Mouse (Mus musculus) E14TG2a.4 (cell line): ENCODE measurements at regions not wholly inside any gene's neighbourhood (a gene's known extent, or its start where the extent isn't known, plus 50 kb on each side); places are given as distances from the start of the nearest gene placed in this dataset.

ENCODE experiments used
- H3K27me3 ChIP-seq: 2 replicates; pipeline ENCODE4 v1.6.1; 2014; ENCODE audit warnings: low read length, control low read depth; ENCODE audit not compliant: insufficient read depth
- H3K36me3 ChIP-seq: 2 replicates; pipeline ENCODE4 v1.6.1; 2014; ENCODE audit warnings: low read length, control low read depth; ENCODE audit not compliant: insufficient read depth
- H3K4me1 ChIP-seq: replicated peaks from 2 replicates; pipeline ENCODE4 v1.6.1; 2014; ENCODE audit warnings: low read depth, low read length, control low read depth
- H3K4me3 ChIP-seq: replicated peaks from 2 replicates; pipeline ENCODE4 v1.5.1; 2014; ENCODE audit warnings: mild to moderate bottlenecking, low read length
- H3K9me3 ChIP-seq: 2 replicates; pipeline ENCODE4 v1.6.1; 2014; ENCODE audit warnings: low read length, control low read depth
- CTCF ChIP-seq: conservative IDR thresholded peaks from 2 replicates; pipeline ENCODE4 v1.5.1; 2014; ENCODE audit warnings: low read length
- NANOG ChIP-seq: IDR thresholded peaks from 2 replicates; pipeline ENCODE4 v1.6.1; 2014; ENCODE audit warnings: borderline replicate concordance, low read length, mixed read lengths
- POU5F1 ChIP-seq: IDR thresholded peaks from 2 replicates; pipeline ENCODE4 v1.6.1; 2014; ENCODE audit warnings: low read length, borderline replicate concordance

DNA sequence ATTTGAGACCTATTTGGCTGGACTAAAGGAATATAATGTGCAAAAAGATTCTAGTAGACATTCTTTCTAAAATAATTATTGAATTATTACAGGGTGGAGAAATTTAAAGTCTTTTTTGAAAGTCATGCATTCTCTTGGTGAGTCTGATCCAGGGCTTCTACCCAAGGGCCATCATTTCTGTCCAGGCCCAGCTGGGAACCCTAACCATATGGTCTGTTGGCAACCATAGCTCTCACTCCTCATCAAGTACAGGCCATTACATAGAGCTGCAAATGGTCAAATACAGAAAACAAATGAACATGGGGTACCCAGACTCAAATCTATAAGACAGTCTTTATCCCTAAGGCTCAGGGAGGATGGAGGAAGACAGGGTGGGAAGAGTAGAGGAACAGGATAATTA, 158.4 kb downstream of the Ankrd50 start:
- Histone ChIP-seq H3K9me3 (no peaks in the 10 kb centered on the region), H3K4me1 (no peaks in the 10 kb centered on the region), H3K27me3 (no peaks in the 10 kb centered on the region), H3K36me3 (no peaks in the 10 kb centered on the region), H3K4me3 (no peak overlapping the region)
- TF ChIP-seq POU5F1 (no peak), CTCF (no peak), NANOG (no peak)

DNA sequence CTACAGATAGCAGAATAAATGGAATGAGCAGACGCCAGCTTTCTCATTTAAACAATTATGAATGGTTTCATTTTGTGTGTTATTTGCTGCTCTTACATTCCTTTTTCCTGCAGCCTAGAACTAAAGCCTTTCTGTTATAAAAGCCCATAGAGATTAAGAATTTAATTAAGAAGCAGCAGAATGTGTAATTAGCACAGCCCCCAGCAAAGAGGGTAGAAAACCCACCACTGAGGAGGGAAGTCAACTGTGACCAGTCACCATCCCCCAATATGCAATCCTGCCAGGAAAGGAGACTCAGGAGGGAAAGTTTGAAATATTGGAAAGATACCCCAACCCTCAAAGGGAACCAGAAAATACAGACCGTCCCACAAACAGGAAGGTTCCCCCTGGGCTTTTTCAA, 160.0 kb downstream of the Ankrd50 start:
- Histone ChIP-seq H3K36me3 (no peaks in the 10 kb centered on the region), H3K27me3 (no peaks in the 10 kb centered on the region), H3K4me3 (no peak overlapping the region), H3K9me3 (no peaks in the 10 kb centered on the region), H3K4me1 (no peaks in the 10 kb centered on the region)
- TF ChIP-seq NANOG = no peak
- no peak for TF ChIP-seq CTCF
- TF ChIP-seq POU5F1 = no peak

- H3K4me1 ChIP-seq = no peaks in the 10 kb centered on the region
- TF ChIP-seq CTCF = no peak
- TF ChIP-seq NANOG = no peak
- no peak for TF ChIP-seq POU5F1
- no peaks in the 10 kb centered on the region for H3K36me3 ChIP-seq
- no peaks in the 10 kb centered on the region for H3K9me3 ChIP-seq
- H3K27me3 ChIP-seq = no peaks in the 10 kb centered on the region
- no peak overlapping the region for H3K4me3 ChIP-seq
Measured at GRCm38 (mm10) chr3:38322426-38322825, 162.2 kb downstream of the Ankrd50 start.

DNA sequence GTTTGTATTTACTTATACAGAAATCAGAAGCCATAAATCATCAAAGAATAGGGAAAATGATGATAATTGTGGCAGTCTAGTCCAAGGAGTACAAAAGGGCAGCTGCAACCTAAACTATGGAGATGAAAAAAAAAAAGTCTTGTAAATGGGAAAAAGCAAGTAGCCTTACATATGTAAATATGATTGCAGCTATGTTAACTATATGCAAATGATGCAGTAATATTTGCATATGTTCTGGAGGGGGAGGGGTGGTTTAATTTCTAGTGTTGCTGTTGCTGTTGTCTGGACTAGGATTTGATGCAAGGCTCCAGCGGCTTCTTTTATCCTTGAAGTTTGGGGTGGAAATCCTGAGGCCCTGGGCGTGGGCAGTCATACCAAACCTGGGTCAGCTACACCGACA, 163.0 kb downstream of the Ankrd50 start:
- Histone ChIP-seq H3K36me3 (no peaks in the 10 kb centered on the region), H3K4me3 (no peak overlapping the region), H3K9me3 (no peaks in the 10 kb centered on the region), H3K4me1 (no peaks in the 10 kb centered on the region), H3K27me3 (no peaks in the 10 kb centered on the region)
- TF ChIP-seq POU5F1 (no peak), CTCF (no peak), NANOG (no peak)

- no peak for TF ChIP-seq NANOG
- no peak for TF ChIP-seq CTCF
- no peak for TF ChIP-seq POU5F1
- Histone ChIP-seq H3K4me3 (no peak overlapping the region), H3K36me3 (no peaks in the 10 kb centered on the region), H3K27me3 (no peaks in the 10 kb centered on the region), H3K9me3 (no peaks in the 10 kb centered on the region), H3K4me1 (no peaks in the 10 kb centered on the region)
Measured at GRCm38 (mm10) chr3:38320998-38321397, 163.6 kb downstream of the Ankrd50 start.

DNA sequence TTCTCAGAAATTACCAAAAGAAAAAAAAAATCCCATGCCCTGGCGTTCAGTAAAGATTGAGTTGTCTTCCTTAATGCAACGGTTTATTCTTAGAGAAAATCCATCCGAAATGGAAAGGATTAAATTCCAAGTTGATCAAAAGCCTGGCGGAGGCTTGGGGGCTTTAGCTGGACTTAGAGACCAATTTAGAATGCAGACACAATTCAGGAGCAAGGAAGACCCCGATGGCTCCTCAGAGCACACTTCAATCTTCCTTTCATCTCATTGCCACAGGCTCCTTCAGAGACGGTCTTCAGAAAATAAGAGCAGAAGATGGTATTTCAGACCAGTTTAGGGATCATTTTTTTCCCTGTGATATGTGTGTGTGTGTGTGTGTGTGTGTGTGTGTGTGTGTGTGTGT, 171.8 kb downstream of the Ankrd50 start:
- H3K27me3 ChIP-seq = no peaks in the 10 kb centered on the region
- H3K9me3 ChIP-seq = no peaks in the 10 kb centered on the region
- no peaks in the 10 kb centered on the region for H3K36me3 ChIP-seq
- TF ChIP-seq NANOG = no peak
- TF ChIP-seq CTCF = no peak
- no peak for TF ChIP-seq POU5F1
- no peak overlapping the region for H3K4me3 ChIP-seq
- no peaks in the 10 kb centered on the region for H3K4me1 ChIP-seq

GRCm38 (mm10) chr3:38312121-38312520, 172.5 kb downstream of the Ankrd50 start:
- Histone ChIP-seq H3K4me3 (no peak overlapping the region), H3K9me3 (no peaks in the 10 kb centered on the region), H3K27me3 (no peaks in the 10 kb centered on the region), H3K4me1 (no peaks in the 10 kb centered on the region), H3K36me3 (no peaks in the 10 kb centered on the region)
- TF ChIP-seq POU5F1 (no peak), NANOG (no peak), CTCF (no peak)

- no peaks in the 10 kb centered on the region for H3K27me3 ChIP-seq
- H3K4me1 ChIP-seq = peaks cover 11% of the 10 kb centered on the region
- H3K36me3 ChIP-seq = no peaks in the 10 kb centered on the region
- no peak overlapping the region for H3K4me3 ChIP-seq
- no peaks in the 10 kb centered on the region for H3K9me3 ChIP-seq
- no peak for TF ChIP-seq POU5F1
- no peak for TF ChIP-seq NANOG
- TF ChIP-seq CTCF = no peak
Measured at GRCm38 (mm10) chr3:38299898-38300751, 184.5 kb downstream of the Ankrd50 start.

- Histone ChIP-seq H3K4me3 (no peak overlapping the region), H3K27me3 (no peaks in the 10 kb centered on the region), H3K4me1 (peaks cover 11% of the 10 kb centered on the region), H3K36me3 (no peaks in the 10 kb centered on the region), H3K9me3 (no peaks in the 10 kb centered on the region)
- TF ChIP-seq POU5F1 (no peak), CTCF (no peak), NANOG (no peak)
Measured at GRCm38 (mm10) chr3:38299236-38299897, 185.3 kb downstream of the Ankrd50 start.
